Mouse (Mus musculus): ENCODE results near the gene Sapcd2.

Sapcd2 gene

GRCm38 (mm10) chr2:25422587-25423410 is 50.7 kb downstream of the Sapcd2 start, which contains the start of gene Fut7:
Fut7 (plus strand) TSS chr2:25423267.
- no peak for DNase-seq (ENCODE audit: low spot score)

- no peak for DNase-seq (ENCODE audit: low spot score)
These were observed 51.5 kb downstream of the Sapcd2 start for GRCm38 (mm10) chr2:25423626-25424025.

- no peak for DNase-seq (ENCODE audit: low spot score)
These were observed 53.4 kb downstream of the Sapcd2 start for GRCm38 (mm10) chr2:25425481-25425880.

GRCm38 (mm10) chr2:25426721-25427191 is 54.6 kb downstream of the Sapcd2 start:
- DNase-seq (ENCODE audit: low spot score): peak; percentile 84

GRCm38 (mm10) chr2:25427256-25427655 is 55.1 kb downstream of the Sapcd2 start:
- DNase-seq (ENCODE audit: low spot score): no peak

Measured in adipocyte (in vitro differentiated cells).